Mouse (Mus musculus) heart, postnatal 10 days (tissue): Measurements from ENCODE around the gene Tnik. TPM values are rescaled to one million over a fixed set of nuclear protein-coding genes. Genes with fewer than 3 reads are reported as not detected.
A peak's percentile ranks its signal among the peaks of the same experiment; 100 is the strongest.

Experiments
- DNase-seq, 2 experiments: peaks; one replicate each; pipeline ENCODE4 v3.0.0; 2021
- intact Hi-C: fragments of 180-260 bp; cut with DNase I; formaldehyde crosslinking; loops from one replicate; pipeline ENCODE4 v1.15.1; 2025
- total RNA-seq, 2 experiments: library from RNA; stranded (reverse); gene quantifications; 2 replicates each; pipeline ENCODE4 v1.2.3; 2021

The Tnik gene
- total RNA-seq, 2 experiments from 2014 or later, result 27.5 to 36.7 TPM

- no peak for DNase-seq
- intact Hi-C loops, result no loop called here
Observed at GRCm38 (mm10) chr3:28681866-28682265, 418.9 kb downstream of the Tnik start.

GRCm38 (mm10) chr3:28682411-28682810 lies 419.4 kb downstream of the Tnik start:
- intact Hi-C loops, result no loop called here
- no peak for DNase-seq

GRCm38 (mm10) chr3:28685510-28685909 lies 422.5 kb downstream of the Tnik start:
- intact Hi-C loops, result no loop called here
- no peak for DNase-seq

- DNase-seq, result no peak
- intact Hi-C loops, result no loop called here
Observed at GRCm38 (mm10) chr3:28694811-28695210, 431.8 kb downstream of the Tnik start.

GRCm38 (mm10) chr3:28695608-28696007 lies 432.6 kb downstream of the Tnik start:
- intact Hi-C loops, result no loop called here
- no peak for DNase-seq

- DNase-seq, result no peak
- intact Hi-C loops, result no loop called here
Observed at GRCm38 (mm10) chr3:28696162-28696561, 433.1 kb downstream of the Tnik start.

- intact Hi-C loops, result no loop called here
- DNase-seq, result no peak
Observed at GRCm38 (mm10) chr3:28697797-28698196, 434.8 kb downstream of the Tnik start, which contains the start of gene Slc2a2. Slc2a2 (plus strand) TSS chr3:28697903.

GRCm38 (mm10) chr3:28699601-28700000 lies 436.6 kb downstream of the Tnik start:
- DNase-seq, result no peak

GRCm38 (mm10) chr3:28705522-28706137 lies 442.6 kb downstream of the Tnik start:
- no peak for DNase-seq
- intact Hi-C loops, result no loop called here

More at GRCm38 (mm10) chr3:28699601-28700000, 436.6 kb downstream of the Tnik start:
- intact Hi-C loops, result no loop called here

- DNase-seq, result no peak
- intact Hi-C loops, result no loop called here
Observed at GRCm38 (mm10) chr3:28706736-28707135, 443.7 kb downstream of the Tnik start.

GRCm38 (mm10) chr3:28709740-28710139 lies 446.7 kb downstream of the Tnik start:
- peak in 1 of 2 experiments; percentile 12 for DNase-seq
- intact Hi-C loops, result no loop called here

- intact Hi-C loops, result no loop called here
- DNase-seq, result no peak
Observed at GRCm38 (mm10) chr3:28713913-28714698, 451.1 kb downstream of the Tnik start.

GRCm38 (mm10) chr3:28718521-28718920 lies 455.5 kb downstream of the Tnik start:
- intact Hi-C loops, result no loop called here
- no peak for DNase-seq

- DNase-seq, result no peak
- intact Hi-C loops, result no loop called here
Observed at GRCm38 (mm10) chr3:28721218-28721617, 458.2 kb downstream of the Tnik start.

GRCm38 (mm10) chr3:28721838-28722237 lies 458.8 kb downstream of the Tnik start:
- intact Hi-C loops, result no loop called here
- DNase-seq, result no peak

GRCm38 (mm10) chr3:28722531-28722930 lies 459.5 kb downstream of the Tnik start:
- DNase-seq, result no peak
- intact Hi-C loops, result no loop called here

- no peak for DNase-seq
- intact Hi-C loops, result no loop called here
Observed at GRCm38 (mm10) chr3:28723534-28723933, 460.5 kb downstream of the Tnik start.

GRCm38 (mm10) chr3:28725203-28725602 lies 462.2 kb downstream of the Tnik start:
- intact Hi-C loops, result no loop called here
- no peak for DNase-seq
